Mouse (Mus musculus): ENCODE results near the gene 4930556J24Rik. TPM values are rescaled to one million over a fixed set of nuclear protein-coding genes. Genes with fewer than 3 reads are reported as not detected.
"Not testable (repeated sequence)": the region's sequence is repeated elsewhere in the genome, so short reads cannot be mapped to it uniquely, and the experiment has no call there.

4930556J24Rik gene
- total and polyA plus RNA-seq, 2 experiments from 2014 or later, result not detected

DNA sequence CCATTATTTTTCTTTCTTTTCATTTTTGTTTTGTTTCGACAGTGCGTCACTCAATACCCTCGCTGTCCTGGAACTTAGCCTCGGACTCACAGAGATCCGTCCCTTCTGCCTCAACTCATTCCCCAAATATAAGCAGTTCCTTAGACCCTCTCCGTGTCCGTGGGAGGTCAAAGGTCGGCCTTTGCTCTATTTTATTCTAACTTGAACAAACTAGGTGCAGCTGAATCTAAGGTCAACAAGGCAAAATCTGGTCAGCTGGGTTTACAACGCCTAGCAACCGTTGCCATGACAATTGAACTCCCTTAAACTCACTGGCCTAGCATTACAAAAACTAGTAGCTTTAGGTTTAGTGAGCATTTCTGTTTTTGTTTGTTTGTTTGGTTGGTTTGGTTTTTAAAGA lies 13.4 kb downstream of the 4930556J24Rik start:
- peak overlapping the region; percentile 74 for H3K4me2 ChIP-seq (ENCODE audit: low read depth, low read length)
- peak overlapping the region; percentile 83 for H3K27ac ChIP-seq (ENCODE audit: low read depth)
- peaks cover 4% of the 10 kb centered on the region for H3K36me3 ChIP-seq (replicated peaks; ENCODE audit: control insufficient read depth, insufficient read depth, low read length)
- peaks cover 11% of the 10 kb centered on the region for H3K4me1 ChIP-seq (ENCODE audit: control insufficient read depth, insufficient read depth)
- WGBS, result 82% methylated on average over 10 of the region's 10 CpGs
- H3K9ac ChIP-seq (replicated peaks; ENCODE audit: low read depth, low read length), result 0 out of 2 replicates have a peak overlapping the region, but pooled peaks have one; percentile 74
- DNase-seq (ENCODE audit: low spot score) (no peak), ATAC-seq (ENCODE audit: insufficient read depth, low read depth) (no peak)
- no peaks in the 10 kb centered on the region for H3K27me3 ChIP-seq (ENCODE audit: control insufficient read depth, insufficient read depth, low read length)
- peak overlapping the region; percentile 75; the same call in 1 of the 2 replicates for H3K4me3 ChIP-seq (ENCODE audit: low read depth, low read length)
- no peaks in the 10 kb centered on the region for H3K9me3 ChIP-seq (replicated peaks; ENCODE audit: control insufficient read depth, low read length)
- no peak for TF ChIP-seq CTCF (IDR thresholded peaks at IDR 0.05; ENCODE audit: low read depth)
- TF ChIP-seq EP300 (IDR thresholded peaks at IDR 0.05; ENCODE audit: low read depth), result no peak

DNA sequence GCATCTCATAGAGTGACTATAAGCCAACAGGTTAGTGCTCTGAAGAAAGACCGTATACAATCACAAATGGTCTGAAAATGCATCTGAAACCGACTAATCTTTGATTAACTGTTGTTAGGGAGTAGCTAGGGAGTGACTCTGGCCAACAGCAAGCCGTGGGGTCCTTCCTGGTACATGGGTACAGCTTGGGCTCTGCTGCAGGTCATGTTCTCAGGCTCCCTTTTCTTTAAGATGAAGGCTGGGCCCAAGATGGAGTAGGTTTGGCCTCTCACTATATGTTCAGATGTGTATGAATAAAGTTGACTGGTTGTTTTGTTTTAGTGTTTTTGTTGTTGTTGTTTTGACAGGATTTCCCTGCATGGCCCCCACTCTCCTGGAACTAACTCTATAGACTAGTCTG lies 14.8 kb downstream of the 4930556J24Rik start:
- Histone ChIP-seq H3K36me3 (replicated peaks; ENCODE audit: control insufficient read depth, insufficient read depth, low read length) (no peaks in the 10 kb centered on the region; the same call in 1 of the 2 replicates), H3K27ac (ENCODE audit: low read depth) (no peak overlapping the region), H3K4me2 (ENCODE audit: low read depth, low read length) (no peak overlapping the region), H3K27me3 (ENCODE audit: control insufficient read depth, insufficient read depth, low read length) (no peaks in the 10 kb centered on the region), H3K4me1 (ENCODE audit: control insufficient read depth, insufficient read depth) (peaks cover 11% of the 10 kb centered on the region), H3K4me3 (ENCODE audit: low read depth, low read length) (no peak overlapping the region), H3K9me3 (replicated peaks; ENCODE audit: control insufficient read depth, low read length) (no peaks in the 10 kb centered on the region), H3K9ac (replicated peaks; ENCODE audit: low read depth, low read length) (no peak overlapping the region)
- no peak for DNase-seq (ENCODE audit: low spot score)
- TF ChIP-seq CTCF (IDR thresholded peaks at IDR 0.05; ENCODE audit: low read depth), result no peak
- no peak for TF ChIP-seq EP300 (IDR thresholded peaks at IDR 0.05; ENCODE audit: low read depth)
- 62% methylated on average over 3 of the region's 3 CpGs for WGBS
- ATAC-seq (ENCODE audit: insufficient read depth, low read depth), result no peak

DNA sequence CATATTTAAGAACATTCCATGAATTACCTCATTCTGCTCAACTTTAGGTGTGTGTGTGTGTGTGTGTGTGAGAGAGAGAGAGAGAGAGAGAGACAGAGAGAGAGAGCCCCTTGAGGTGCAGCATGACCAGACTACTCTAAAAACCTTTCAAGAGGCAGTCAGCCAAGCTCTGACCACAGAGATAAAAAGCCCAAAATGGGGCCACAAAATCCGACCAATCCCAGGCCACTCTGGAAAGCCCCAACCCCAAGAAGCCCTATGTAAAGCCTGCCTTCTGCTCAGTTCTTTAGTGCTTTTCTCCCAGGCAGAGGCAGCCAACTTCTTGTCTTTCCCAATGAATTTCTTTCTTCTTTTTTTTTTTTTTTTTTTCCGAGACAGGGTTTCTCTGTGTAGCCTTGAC lies 15.7 kb downstream of the 4930556J24Rik start:
- H3K27me3 ChIP-seq (ENCODE audit: control insufficient read depth, insufficient read depth, low read length), result no peaks in the 10 kb centered on the region
- TF ChIP-seq CTCF (IDR thresholded peaks at IDR 0.05; ENCODE audit: low read depth) (no peak), EP300 (IDR thresholded peaks at IDR 0.05; ENCODE audit: low read depth) (no peak)
- H3K4me3 ChIP-seq (ENCODE audit: low read depth, low read length), result no peak overlapping the region
- H3K27ac ChIP-seq (ENCODE audit: low read depth), result no peak overlapping the region
- DNase-seq (ENCODE audit: low spot score) (no peak), ATAC-seq (ENCODE audit: insufficient read depth, low read depth) (no peak)
- 33% methylated on average over 2 of the region's 2 CpGs for WGBS
- H3K4me1 ChIP-seq (ENCODE audit: control insufficient read depth, insufficient read depth), result peaks cover 11% of the 10 kb centered on the region
- H3K4me2 ChIP-seq (ENCODE audit: low read depth, low read length), result no peak overlapping the region
- H3K36me3 ChIP-seq (replicated peaks; ENCODE audit: control insufficient read depth, insufficient read depth, low read length), result no peaks in the 10 kb centered on the region
- no peak overlapping the region for H3K9ac ChIP-seq (replicated peaks; ENCODE audit: low read depth, low read length)
- H3K9me3 ChIP-seq (replicated peaks; ENCODE audit: control insufficient read depth, low read length), result no peaks in the 10 kb centered on the region

DNA sequence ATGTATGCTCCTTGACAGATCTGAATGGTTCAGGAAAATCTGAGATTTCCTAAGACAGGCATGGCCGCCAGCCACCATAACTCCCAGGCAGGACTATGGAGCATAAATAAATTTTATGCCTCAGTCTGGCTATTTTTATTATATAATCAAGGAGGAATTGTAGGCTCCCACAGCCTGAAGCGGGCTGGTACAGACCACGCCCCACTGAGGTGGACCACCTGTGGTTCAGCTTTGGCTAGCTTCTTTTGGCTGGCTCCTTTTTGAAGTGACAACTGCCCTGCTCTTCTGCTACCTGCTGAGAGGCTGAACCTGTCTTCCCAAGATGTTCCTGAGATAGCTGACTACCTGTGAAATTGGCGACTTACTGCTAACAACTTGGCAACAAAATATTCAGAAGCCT lies 21.2 kb downstream of the 4930556J24Rik start:
- DNase-seq (ENCODE audit: low spot score); H3K4me1 ChIP-seq (ENCODE audit: control insufficient read depth, insufficient read depth); H3K27me3 ChIP-seq (ENCODE audit: control insufficient read depth, insufficient read depth, low read length); H3K4me3 ChIP-seq (ENCODE audit: low read depth, low read length); H3K9ac ChIP-seq (replicated peaks; ENCODE audit: low read depth, low read length); ATAC-seq (ENCODE audit: insufficient read depth, low read depth); H3K4me2 ChIP-seq (ENCODE audit: low read depth, low read length); H3K27ac ChIP-seq (ENCODE audit: low read depth); H3K9me3 ChIP-seq (replicated peaks; ENCODE audit: control insufficient read depth, low read length); H3K36me3 ChIP-seq (replicated peaks; ENCODE audit: control insufficient read depth, insufficient read depth, low read length): not testable (repeated sequence)
- WGBS, result 74% methylated on average over 4 of the region's 4 CpGs

DNA sequence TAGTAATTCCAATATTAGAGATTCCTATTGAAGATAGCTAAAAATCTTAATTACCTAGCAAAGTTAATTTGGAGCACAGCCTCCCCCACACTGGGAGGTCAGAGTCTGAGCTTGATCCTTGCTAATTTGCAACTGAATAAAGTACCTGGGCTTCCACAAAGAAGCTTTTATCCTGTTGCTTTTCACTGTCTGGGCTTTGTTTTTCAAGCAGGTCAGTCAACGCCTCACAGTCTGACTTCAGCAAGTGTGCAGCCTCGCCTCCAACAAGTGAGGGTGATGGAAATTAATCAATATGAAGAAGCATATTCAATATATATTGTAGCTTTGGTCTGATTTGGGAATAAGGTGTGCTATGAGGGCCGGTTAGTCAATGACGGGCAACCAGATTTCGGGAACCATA lies 21.7 kb downstream of the 4930556J24Rik start:
- not testable (repeated sequence) for H3K4me2 ChIP-seq (ENCODE audit: low read depth, low read length); H3K4me3 ChIP-seq (ENCODE audit: low read depth, low read length); H3K27ac ChIP-seq (ENCODE audit: low read depth); ATAC-seq (ENCODE audit: insufficient read depth, low read depth); H3K27me3 ChIP-seq (ENCODE audit: control insufficient read depth, insufficient read depth, low read length); H3K9ac ChIP-seq (replicated peaks; ENCODE audit: low read depth, low read length); H3K4me1 ChIP-seq (ENCODE audit: control insufficient read depth, insufficient read depth); H3K9me3 ChIP-seq (replicated peaks; ENCODE audit: control insufficient read depth, low read length); DNase-seq (ENCODE audit: low spot score); H3K36me3 ChIP-seq (replicated peaks; ENCODE audit: control insufficient read depth, insufficient read depth, low read length)
- 77% methylated on average over 5 of the region's 5 CpGs for WGBS

DNA sequence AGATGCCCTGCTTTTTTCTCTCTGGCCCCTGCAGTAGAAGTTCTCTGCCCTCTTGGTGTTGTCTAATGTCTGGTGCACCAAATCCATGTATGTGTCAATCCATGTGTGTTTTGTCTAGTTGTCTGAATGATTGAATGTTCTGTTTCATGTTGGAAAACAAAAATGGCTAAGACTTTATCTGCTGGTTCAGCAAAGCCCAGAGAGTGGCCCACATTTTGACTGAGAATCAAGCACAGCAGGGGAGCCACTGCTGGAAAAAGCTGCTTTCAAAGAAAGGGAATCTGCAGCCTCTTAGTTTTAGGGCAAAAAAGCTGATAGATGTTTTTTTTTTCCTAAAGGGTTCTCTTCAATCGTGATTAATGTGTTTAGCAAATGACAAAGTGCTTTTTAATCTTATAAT lies 30.2 kb downstream of the 4930556J24Rik start:
- DNase-seq (ENCODE audit: low spot score) (no peak), ATAC-seq (ENCODE audit: insufficient read depth, low read depth) (no peak)
- Histone ChIP-seq H3K9me3 (replicated peaks; ENCODE audit: control insufficient read depth, low read length) (no peaks in the 10 kb centered on the region), H3K4me1 (ENCODE audit: control insufficient read depth, insufficient read depth) (no peaks in the 10 kb centered on the region), H3K27ac (ENCODE audit: low read depth) (no peak overlapping the region), H3K4me3 (ENCODE audit: low read depth, low read length) (no peak overlapping the region), H3K27me3 (ENCODE audit: control insufficient read depth, insufficient read depth, low read length) (no peaks in the 10 kb centered on the region), H3K36me3 (replicated peaks; ENCODE audit: control insufficient read depth, insufficient read depth, low read length) (no peaks in the 10 kb centered on the region), H3K9ac (replicated peaks; ENCODE audit: low read depth, low read length) (no peak overlapping the region), H3K4me2 (ENCODE audit: low read depth, low read length) (no peak overlapping the region)
- WGBS, result 26% methylated on average over 1 of the region's 1 CpGs
- TF ChIP-seq EP300 (IDR thresholded peaks at IDR 0.05; ENCODE audit: low read depth) (no peak), CTCF (IDR thresholded peaks at IDR 0.05; ENCODE audit: low read depth) (no peak)

Measured in heart, postnatal 0 days (tissue).